Mouse (Mus musculus): ENCODE measurements around the gene Dffa.

DNA sequence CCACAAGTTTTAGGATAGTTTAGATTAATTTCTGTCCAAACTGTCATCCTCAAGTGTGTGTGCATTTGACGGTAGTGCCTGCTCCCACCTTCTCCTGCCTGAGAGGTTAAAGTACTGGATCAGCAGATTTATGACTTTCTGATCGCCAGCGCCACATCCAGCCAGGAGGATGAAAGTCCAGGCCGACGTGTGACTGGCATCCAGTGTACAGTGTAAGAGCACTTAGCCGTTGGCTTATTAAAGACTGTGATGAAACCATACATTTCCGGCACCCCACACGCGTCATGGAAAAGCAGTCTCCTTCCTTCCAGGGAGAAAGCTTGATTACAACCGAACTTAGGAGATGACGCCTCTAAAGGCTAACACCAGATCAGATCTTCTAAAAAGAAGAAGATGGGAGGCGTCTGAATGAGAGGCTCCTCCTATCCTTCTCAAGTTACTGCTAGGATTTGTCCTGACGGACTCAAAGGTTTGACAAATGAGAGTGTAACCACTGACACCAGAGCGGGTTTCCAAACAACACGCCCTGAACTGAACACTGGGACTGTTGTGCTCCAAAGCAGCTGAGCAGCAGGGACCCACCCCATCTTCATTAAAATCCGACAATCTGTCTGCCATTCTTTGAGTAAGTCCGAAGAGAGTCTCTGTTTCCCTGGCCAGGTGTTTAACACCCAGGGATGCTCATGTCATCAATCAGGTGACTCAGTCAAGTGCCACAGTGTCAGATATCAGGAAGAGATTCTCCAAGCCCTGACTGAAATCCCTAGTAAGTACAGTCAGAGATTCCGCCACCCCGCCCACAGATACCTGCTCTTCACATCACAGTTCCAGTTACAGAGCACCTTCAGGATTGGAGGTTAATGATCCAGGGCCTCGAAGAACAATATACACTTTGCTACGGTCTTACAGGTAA lies 41.3 kb upstream of the Dffa start:
- TF ChIP-seq ZNF384 (IDR thresholded peaks at IDR 0.05; ENCODE audit: low read depth, low read length) = no peak
- TF ChIP-seq ZC3H11A (IDR thresholded peaks at IDR 0.05; ENCODE audit: borderline replicate concordance, low read depth, low read length) = no peak
- TF ChIP-seq MAFK (IDR thresholded peaks at IDR 0.05; ENCODE audit: insufficient read depth, low read depth, low read length) = no peak
- TF ChIP-seq CHD2 (IDR thresholded peaks at IDR 0.05; ENCODE audit: low read depth, low read length) = no peak
- TF ChIP-seq HCFC1 (IDR thresholded peaks at IDR 0.05; ENCODE audit: borderline replicate concordance, insufficient read depth, low read length) = no peak

All from ES-E14 (cell line).